Mouse (Mus musculus) forebrain, embryonic 11.5 days (tissue): ENCODE measurements around the gene Zdhhc18. TPM values are rescaled to one million over a fixed set of nuclear protein-coding genes. Genes with fewer than 3 reads are reported as not detected.

Experiments used
- ATAC-seq: fragments of 200-750 bp; cut with Nextera tagmentation; replicated peaks from 2 replicates; pipeline ENCODE4 v1.8.0; 2017; ENCODE audit warnings: moderate TSS enrichment; ENCODE audit not compliant: low FRiP score
- DNase-seq: peaks from one replicate; pipeline ENCODE4 v3.0.0-alpha.2; 2017; ENCODE audit warnings: low spot score
- H3K27ac ChIP-seq: fragments of 300-500 bp; sonication (generic); 2 replicates; pipeline ENCODE4 v1.5.1; 2014; ENCODE audit warnings: low read depth, low read length
- H3K27me3 ChIP-seq: fragments of 300-500 bp; sonication (generic); 2 replicates; pipeline ENCODE4 v1.6.1; 2014; ENCODE audit warnings: mild to moderate bottlenecking, low read length, mixed read lengths; ENCODE audit not compliant: control insufficient read depth, insufficient read depth
- H3K36me3 ChIP-seq: fragments of 300-500 bp; sonication (generic); 2 replicates; pipeline ENCODE4 v1.6.1; 2014; ENCODE audit warnings: mild to moderate bottlenecking, low read length, moderate library complexity, mixed read lengths; ENCODE audit not compliant: control insufficient read depth, insufficient read depth
- H3K4me1 ChIP-seq: fragments of 300-500 bp; sonication (generic); replicated peaks from 2 replicates; pipeline ENCODE4 v1.6.1; 2014; ENCODE audit warnings: low read length, mixed read lengths; ENCODE audit not compliant: control insufficient read depth, insufficient read depth
- H3K4me2 ChIP-seq: fragments of 300-500 bp; sonication (generic); 2 replicates; pipeline ENCODE4 v1.6.1; 2014; ENCODE audit warnings: low read depth, mild to moderate bottlenecking, low read length, moderate library complexity, mixed read lengths; ENCODE audit not compliant: severe bottlenecking
- H3K4me3 ChIP-seq: fragments of 300-500 bp; sonication (generic); 2 replicates; pipeline ENCODE4 v1.5.1; 2014; ENCODE audit warnings: low read depth, low read length
- H3K9ac ChIP-seq: fragments of 300-500 bp; sonication (generic); 2 replicates; pipeline ENCODE4 v1.6.1; 2014; ENCODE audit warnings: low read length
- H3K9me3 ChIP-seq: fragments of 300-500 bp; sonication (generic); 2 replicates; pipeline ENCODE4 v1.6.1; 2016; ENCODE audit warnings: low read length, mixed read lengths; ENCODE audit not compliant: control insufficient read depth
- WGBS: fragments of 180-500 bp; shearing (Covaris S2); extraction: QIAGEN DNeasy Blood & Tissue Kit; methylation state at CpG from one replicate; pipeline ENCODE4 v1.1.7; 2014; 5-methylcytosine and 5-hydroxymethylcytosine counted together
- polyA plus RNA-seq: library from polyadenylated mRNA; unstranded; fragments of >200 nt; fragmentation: Nextera tagmentation; extraction: Ambion mirVana; gene quantifications from 2 replicates; pipeline ENCODE4 v1.2.1, GENCODE M21; 2014

Gene Zdhhc18
- polyA plus RNA-seq, 1 experiment from 2014 or later = 4.8 TPM

GRCm38 (mm10) chr4:133599571-133600073, 50.3 kb downstream of the Zdhhc18 start:
- H3K27me3 ChIP-seq = peaks cover 38% of the 10 kb centered on the region
- DNase-seq = peak; percentile 89

GRCm38 (mm10) chr4:133599116-133599515, 50.8 kb downstream of the Zdhhc18 start:
- Histone ChIP-seq H3K4me3 (peak overlapping the region; percentile 45), H3K9ac (peak overlapping the region; percentile 51), H3K4me2 (peak overlapping the region; percentile 81), H3K4me1 (peaks cover 10% of the 10 kb centered on the region; the same call in 1 of the 2 replicates), H3K27ac (no peak overlapping the region), H3K9me3 (no peaks in the 10 kb centered on the region), H3K27me3 (peaks cover 38% of the 10 kb centered on the region), H3K36me3 (no peaks in the 10 kb centered on the region)
- ATAC-seq (no peak), DNase-seq (no peak)
- 21% methylated on average over 7 of the region's 7 CpGs for WGBS

More at GRCm38 (mm10) chr4:133599571-133600073, 50.3 kb downstream of the Zdhhc18 start:
- H3K36me3 ChIP-seq = no peaks in the 10 kb centered on the region
- peaks cover 10% of the 10 kb centered on the region; the same call in 1 of the 2 replicates for H3K4me1 ChIP-seq
- peak overlapping the region; percentile 81 for H3K4me2 ChIP-seq
- peak overlapping the region; percentile 51 for H3K9ac ChIP-seq
- peak overlapping the region; percentile 45 for H3K4me3 ChIP-seq
- H3K27ac ChIP-seq = no peak overlapping the region
- ATAC-seq = peak; percentile 97
- no peaks in the 10 kb centered on the region for H3K9me3 ChIP-seq
- under 1% methylated on average over 50 of the region's 50 CpGs for WGBS

- WGBS = 48% methylated on average over 4 of the region's 4 CpGs
- Histone ChIP-seq H3K4me2 (no peak overlapping the region), H3K9ac (no peak overlapping the region), H3K4me3 (no peak overlapping the region), H3K9me3 (no peaks in the 10 kb centered on the region), H3K27ac (no peak overlapping the region), H3K4me1 (peaks cover 10% of the 10 kb centered on the region; the same call in 1 of the 2 replicates), H3K36me3 (no peaks in the 10 kb centered on the region), H3K27me3 (peaks cover 38% of the 10 kb centered on the region)
- no peak for ATAC-seq
- DNase-seq = no peak
Measured at GRCm38 (mm10) chr4:133598616-133599015, 51.3 kb downstream of the Zdhhc18 start.

DNA sequence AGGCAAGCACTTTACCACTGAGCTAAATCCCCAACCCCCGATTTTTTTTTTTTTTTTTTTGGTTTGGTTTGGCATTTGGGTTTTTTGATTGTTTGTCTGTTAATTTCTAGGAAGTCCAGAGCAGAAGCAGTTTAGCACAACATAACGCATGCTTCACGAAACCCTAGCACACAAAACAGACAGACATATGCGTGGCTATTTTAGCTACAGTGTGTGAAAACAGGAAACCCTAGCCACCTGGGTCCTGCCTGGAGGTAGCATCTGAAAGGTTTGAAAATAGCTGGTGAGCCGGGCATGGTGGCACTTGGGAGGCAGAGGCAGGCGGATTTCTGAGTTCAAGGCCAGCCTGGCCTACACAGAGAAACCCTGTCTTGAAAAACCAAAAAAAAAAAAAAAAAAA, 53.9 kb downstream of the Zdhhc18 start:
- H3K4me3 ChIP-seq = no peak overlapping the region
- no peak overlapping the region for H3K27ac ChIP-seq
- 88% methylated on average over 6 of the region's 6 CpGs for WGBS
- H3K9ac ChIP-seq = no peak overlapping the region
- H3K27me3 ChIP-seq = peaks cover 27% of the 10 kb centered on the region
- H3K4me2 ChIP-seq = no peak overlapping the region
- no peaks in the 10 kb centered on the region; the same call in 1 of the 2 replicates for H3K36me3 ChIP-seq
- no peaks in the 10 kb centered on the region for H3K9me3 ChIP-seq
- peaks cover 8% of the 10 kb centered on the region; the same call in 1 of the 2 replicates for H3K4me1 ChIP-seq
- no peak for DNase-seq
- no peak for ATAC-seq

DNA sequence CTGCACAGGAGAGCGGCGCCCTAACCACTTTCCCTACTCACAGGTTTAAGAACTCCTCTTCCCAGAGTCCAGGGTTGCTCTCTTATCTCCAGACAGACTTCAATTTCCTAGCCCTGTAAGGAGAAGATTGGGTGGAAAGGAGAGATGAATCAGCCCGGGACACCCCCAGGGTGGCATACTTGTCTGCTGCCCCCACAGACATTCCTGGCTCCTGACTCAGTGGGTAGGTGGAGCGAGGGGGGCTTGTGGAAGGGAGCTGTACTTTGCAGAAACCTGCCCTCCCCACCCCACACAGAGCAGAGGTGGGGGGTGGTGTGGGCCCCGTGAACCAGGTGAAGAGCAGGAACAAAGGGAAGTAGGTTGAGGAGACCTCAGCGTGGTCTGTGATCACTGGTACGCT, 54.4 kb downstream of the Zdhhc18 start:
- H3K36me3 ChIP-seq = no peaks in the 10 kb centered on the region; the same call in 1 of the 2 replicates
- H3K4me2 ChIP-seq = no peak overlapping the region
- no peak overlapping the region for H3K4me3 ChIP-seq
- DNase-seq (no peak), ATAC-seq (no peak)
- 68% methylated on average over 7 of the region's 7 CpGs for WGBS
- H3K4me1 ChIP-seq = peaks cover 8% of the 10 kb centered on the region; the same call in 1 of the 2 replicates
- H3K27ac ChIP-seq = no peak overlapping the region
- H3K27me3 ChIP-seq = peaks cover 27% of the 10 kb centered on the region
- no peaks in the 10 kb centered on the region for H3K9me3 ChIP-seq
- no peak overlapping the region; the same call in 1 of the 2 replicates for H3K9ac ChIP-seq

DNA sequence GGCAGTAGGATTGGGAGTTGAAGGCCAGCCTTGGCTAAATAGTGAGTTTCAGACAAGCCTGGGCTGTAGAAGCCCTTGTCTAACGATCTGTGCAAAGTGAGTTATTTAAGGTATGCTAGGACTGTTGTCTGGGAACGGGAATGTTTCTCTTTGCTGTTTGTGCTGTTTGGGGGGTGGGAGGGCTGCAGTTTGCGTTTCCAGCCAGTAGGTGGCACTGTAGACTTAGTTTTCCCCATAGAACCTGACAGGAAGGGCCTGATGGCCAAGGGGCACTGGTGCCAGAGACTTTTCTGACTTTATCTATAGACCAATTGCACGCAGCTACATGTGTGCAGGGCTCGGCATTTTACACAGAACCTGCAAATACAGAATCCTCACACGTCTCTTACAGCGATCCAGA, 57.4 kb downstream of the Zdhhc18 start:
- peak; percentile 90 for DNase-seq
- 36% methylated on average over 7 of the region's 7 CpGs for WGBS
- Histone ChIP-seq H3K4me1 (no peaks in the 10 kb centered on the region), H3K9me3 (no peaks in the 10 kb centered on the region), H3K9ac (no peak overlapping the region), H3K4me3 (no peak overlapping the region), H3K4me2 (no peak overlapping the region), H3K27ac (no peak overlapping the region), H3K36me3 (no peaks in the 10 kb centered on the region; the same call in 1 of the 2 replicates), H3K27me3 (no peaks in the 10 kb centered on the region)
- no peak for ATAC-seq

GRCm38 (mm10) chr4:133584059-133584951, 65.6 kb downstream of the Zdhhc18 start, which contains the start of gene Gpn2:
Gene Gpn2, plus strand, starts transcription at chr4:133584362.
- Histone ChIP-seq H3K4me2 (peak within 1 kb of the TSS; percentile 99), H3K27me3 (no peaks in the 10 kb centered on the region), H3K36me3 (peaks cover 5% of the 10 kb centered on the region; the same call in 1 of the 2 replicates), H3K4me3 (peak within 1 kb of the TSS; percentile 94), H3K9ac (peak within 1 kb of the TSS; percentile 77), H3K4me1 (peaks cover 6% of the 10 kb centered on the region; the same call in 1 of the 2 replicates), H3K9me3 (no peaks in the 10 kb centered on the region), H3K27ac (peak within 1 kb of the TSS; percentile 48; the same call in 1 of the 2 replicates)
- DNase-seq (peak; percentile 84), ATAC-seq (peak; percentile 72)
- 3% methylated on average over 65 of the region's 65 CpGs for WGBS

GRCm38 (mm10) chr4:133583690-133584058, 66.3 kb downstream of the Zdhhc18 start:
- peaks cover 6% of the 10 kb centered on the region; the same call in 1 of the 2 replicates for H3K4me1 ChIP-seq
- no peak for DNase-seq
- 66% methylated on average over 6 of the region's 6 CpGs for WGBS
- ATAC-seq = peak; percentile 21; the same call in 1 of the 2 replicates
- peak overlapping the region; percentile 77 for H3K9ac ChIP-seq
- no peaks in the 10 kb centered on the region for H3K9me3 ChIP-seq
- peak overlapping the region; percentile 48; the same call in 1 of the 2 replicates for H3K27ac ChIP-seq
- peak overlapping the region; percentile 94 for H3K4me3 ChIP-seq
- H3K27me3 ChIP-seq = no peaks in the 10 kb centered on the region
- H3K4me2 ChIP-seq = peak overlapping the region; percentile 99
- H3K36me3 ChIP-seq = peaks cover 5% of the 10 kb centered on the region; the same call in 1 of the 2 replicates
